Mouse (Mus musculus) urinary bladder, postnatal 4 days (tissue): ENCODE measurements around the gene Ccdc57.
A peak's percentile ranks its signal among the peaks of the same experiment; 100 is the strongest.

Source experiments
- DNase-seq, 2 experiments: peaks; one replicate each; pipeline ENCODE4 v3.0.0; 2021 to 2022; ENCODE audit warnings: low spot score in 2 of 2

Ccdc57 gene

DNA sequence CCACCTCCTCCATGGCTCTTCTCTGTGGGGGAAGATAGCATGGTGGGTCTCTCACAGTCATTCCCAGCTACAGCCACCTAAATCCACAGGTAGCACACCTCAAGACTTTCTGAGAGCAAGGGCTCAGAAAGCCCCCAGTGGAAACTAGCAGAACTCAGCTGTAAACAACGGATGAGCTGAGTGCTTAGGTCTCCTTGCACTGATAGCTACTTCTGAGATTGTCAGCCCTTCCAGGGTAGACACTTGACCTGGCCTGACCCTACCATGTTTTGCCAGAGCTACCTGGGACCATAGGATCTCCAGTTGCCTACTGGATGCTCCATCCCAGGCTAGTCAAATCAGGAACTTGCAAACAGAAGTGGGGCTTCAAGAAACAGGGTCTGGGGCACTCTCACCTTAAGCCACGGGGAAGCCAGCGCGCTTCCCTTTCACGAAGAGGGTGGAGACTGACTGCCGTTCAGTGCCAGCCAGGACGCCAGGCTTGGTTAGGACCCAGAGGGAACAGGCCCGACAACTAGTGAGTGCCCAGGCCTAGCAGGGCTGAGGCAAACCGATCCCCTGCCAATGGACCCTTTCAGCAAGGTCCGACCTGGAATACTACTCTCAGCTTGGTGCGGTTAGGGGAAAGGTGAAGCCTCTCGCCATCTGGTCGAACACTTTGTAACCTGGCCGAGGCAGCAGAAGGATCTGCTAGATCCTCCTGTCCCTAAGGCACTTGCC, 109.7 kb downstream of the Ccdc57 start:
- DNase-seq = peak in 1 of 2 experiments; percentile 60

DNA sequence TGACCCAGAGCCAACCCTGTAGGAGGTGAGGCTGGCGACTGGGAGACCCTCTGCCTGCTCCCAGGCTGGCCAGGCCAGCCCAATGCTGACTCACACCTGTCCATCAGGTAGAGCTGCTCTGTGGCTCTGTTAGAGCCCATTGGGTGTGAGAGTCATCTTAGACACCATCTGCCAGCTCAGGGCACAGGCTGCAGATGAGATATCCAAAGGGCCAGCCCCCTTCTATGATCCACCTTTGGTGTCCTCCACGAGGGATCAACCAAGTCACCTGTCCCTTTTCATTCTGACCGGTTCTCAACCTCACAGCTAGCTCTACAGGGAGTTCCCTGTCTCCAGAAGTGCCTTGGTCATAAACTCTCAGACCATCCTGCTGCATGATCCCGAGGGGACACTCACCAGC, 110.4 kb downstream of the Ccdc57 start:
- DNase-seq = no peak

DNA sequence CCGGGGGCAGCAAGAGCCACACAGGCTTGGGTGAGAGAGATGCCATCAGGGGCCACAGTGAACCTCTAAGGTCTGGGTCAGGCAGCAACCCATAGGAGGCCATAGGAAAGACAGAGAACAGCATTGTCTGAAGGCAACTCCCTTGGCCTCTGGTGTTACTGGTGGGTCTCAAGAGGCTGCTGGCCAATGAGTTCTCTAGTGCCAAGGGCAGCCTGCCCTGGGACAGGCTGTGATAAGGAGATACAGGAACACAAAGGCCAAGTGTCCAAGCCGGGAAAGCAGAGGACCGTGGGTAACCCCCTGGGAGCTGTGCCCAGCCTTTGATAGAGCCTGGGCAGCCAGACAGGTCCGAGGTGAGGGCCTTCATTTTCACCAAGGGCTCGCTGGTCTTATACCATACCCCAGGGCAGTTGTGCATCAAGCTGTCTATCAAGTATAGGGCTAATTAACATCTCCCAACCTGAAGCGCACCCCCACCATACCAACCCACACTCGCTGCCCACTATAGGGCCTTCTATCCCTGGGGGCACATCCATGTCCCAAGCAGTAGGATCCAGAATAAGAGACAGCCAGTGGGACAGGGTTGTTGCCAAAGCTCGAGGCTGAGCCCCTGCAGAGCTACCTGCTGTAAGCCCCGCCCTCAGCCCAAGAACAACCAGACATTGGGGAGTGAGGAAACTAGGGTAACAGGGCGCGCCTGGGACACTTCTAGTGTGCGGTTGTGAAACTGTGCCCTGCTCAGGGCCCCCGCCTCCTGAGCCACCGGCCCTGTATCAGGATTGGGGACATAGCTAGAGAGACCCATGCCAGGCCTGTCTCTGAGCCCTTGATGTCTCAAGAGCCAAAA, 111.4 kb downstream of the Ccdc57 start:
- DNase-seq = no peak

DNA sequence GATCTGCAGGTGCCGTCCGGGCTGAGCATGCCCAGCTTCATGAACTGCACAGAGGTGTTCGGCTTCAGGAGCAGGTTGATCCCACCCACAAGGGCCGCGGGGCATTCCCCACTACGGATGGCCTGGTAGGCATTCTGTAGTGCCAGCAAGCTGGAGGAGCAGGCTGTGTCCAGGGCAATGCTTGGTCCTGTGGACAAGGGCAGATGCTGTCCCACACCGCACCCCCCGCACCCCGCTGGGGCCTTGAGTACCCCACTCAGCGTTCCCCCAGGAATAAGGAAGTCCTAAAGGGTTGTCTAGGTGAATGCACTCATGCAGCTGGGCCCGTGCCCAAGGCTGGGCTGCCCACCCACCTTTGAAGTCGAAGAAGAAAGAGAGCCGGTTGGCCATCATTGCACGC, 112.1 kb downstream of the Ccdc57 start:
- peak in 1 of 2 experiments; percentile 57 for DNase-seq

DNA sequence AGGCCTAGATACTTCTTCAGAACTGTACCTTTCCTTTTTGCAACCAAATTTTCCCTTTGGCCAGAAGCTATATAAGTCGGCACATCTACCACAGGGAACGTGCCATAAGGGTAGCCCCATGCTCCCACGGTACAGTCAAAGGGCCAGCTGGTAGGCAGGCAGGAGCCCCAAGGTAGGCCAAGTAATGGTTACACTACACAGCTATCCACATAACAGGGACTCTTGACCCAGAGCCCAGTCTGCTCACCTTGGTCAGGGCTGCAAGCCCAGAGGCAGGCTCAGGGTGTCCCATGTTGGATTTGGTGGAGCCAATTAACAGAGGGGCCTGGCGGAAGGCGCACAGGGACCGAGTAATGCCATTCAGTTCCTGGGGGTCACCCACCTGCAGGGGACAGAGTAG, 113.1 kb downstream of the Ccdc57 start:
- DNase-seq = no peak

DNA sequence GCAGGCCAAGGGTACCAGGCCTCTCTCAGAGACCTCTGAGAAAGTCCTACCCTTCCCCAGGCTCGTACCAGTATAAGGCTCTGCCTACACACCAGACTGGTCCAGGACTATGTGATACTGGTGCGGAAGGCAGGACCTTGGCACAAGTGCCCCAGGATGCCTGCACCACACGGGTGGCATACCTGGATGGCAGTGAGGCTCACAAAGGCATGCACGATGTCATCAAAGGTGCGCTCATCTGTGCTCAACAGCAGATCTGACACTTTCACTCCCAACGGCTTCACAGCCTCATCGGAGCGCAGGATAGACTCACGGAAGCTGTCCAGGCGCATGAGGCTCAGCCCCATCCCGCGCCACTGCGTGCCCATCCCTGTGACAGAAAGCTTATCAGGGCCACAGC, 114.4 kb downstream of the Ccdc57 start:
- DNase-seq = no peak

DNA sequence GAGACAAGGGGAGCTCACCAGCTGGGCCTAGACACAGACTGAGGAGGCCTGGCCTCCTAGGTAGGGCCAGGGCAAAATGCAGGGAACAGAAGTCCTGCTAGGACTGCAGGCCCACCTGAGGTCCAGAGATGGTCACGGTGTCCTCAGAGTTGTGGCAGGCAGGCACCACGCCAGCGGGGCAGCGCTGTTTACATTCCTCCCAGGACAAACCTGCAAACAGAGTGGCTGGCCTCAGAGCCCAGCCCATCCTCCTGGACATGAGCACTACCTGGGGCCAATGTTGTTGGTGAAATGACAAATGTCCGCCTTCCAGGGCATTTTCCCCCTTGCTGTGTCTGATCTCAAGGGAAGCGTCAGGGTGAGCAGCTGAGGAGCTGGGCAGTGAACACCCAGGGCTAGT, 115.3 kb downstream of the Ccdc57 start:
- DNase-seq = no peak

DNA sequence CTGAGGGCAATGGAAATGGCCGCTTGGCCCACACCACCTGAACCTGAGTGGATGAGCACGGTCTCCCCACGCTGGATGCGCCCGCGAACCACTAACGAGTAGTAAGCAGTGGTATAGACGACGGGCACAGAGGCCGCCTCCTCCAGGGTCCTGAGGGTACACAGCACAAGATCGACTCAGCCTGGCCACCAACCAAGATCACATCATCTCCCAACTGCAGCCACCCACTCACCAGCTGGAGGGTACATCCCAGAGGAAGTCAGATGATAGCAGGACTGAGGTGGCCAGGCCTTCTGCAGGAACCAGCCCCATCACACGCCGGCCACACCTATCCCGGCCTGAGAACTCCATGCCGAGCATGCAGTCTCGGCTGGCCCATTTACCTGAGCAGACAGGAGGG, 120.6 kb downstream of the Ccdc57 start:
- no peak for DNase-seq

DNA sequence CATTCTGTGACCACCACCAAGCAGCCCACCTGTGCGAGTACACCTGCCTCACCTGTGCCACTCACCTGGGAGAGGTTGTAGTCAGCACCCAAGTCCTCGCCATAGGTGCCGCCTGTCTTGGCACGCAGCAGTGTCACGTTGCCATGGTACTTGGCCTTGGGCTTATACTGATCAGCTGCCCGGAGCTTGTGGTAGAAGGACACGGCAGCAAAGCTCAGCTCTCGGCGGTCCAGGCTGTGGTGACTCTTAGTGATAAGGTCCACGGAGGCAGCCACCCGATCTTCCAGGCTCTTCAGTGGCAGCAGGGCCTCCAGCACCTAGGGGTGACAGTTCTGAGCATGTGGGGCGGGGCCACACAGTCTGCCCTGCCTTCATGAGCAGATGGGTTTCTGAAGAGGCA, 124.7 kb downstream of the Ccdc57 start:
- DNase-seq = no peak

DNA sequence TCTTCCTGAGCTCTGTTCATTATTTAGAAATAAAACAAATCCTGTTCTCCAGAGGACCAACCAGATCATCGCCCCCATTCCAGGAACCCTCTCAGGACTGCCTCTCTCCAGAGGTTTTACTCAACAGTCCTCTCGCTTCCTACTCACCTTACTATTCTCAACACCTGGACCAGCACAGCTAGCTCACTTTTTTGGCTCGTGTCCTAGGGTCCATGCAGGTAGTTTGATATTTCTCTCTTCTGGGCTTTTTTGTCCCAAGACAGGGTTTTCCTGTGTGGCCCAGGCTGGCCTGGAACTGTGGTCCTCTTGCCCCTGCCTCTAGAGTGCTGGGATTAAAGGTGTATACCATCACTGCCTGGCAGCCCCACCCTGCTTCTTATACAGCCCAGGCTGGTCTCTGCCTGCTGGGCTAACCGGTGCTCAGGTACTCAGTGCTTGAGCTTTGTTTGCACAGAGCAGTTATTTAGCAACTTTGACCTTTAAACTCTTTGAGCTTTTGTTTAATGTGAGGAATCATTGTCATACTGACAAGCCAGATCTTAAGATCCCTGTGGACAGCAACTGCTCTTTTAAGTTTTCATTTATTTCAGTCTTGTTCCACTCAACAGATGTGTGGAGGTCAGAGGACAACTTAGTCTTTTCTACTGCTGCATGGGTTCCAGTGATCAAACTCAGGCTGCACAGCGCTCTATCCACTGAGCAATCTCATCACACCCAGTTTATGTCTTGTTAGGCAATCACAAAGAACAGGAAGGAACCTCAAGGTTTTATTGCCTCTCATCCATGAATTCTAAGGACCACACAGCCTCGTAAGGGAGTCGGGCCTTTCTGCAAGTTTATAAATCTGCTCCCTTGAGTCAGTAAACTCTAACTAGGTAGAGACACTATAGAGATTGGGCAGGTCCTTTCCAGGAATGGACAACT, 127.0 kb downstream of the Ccdc57 start:
- DNase-seq = no peak

DNA sequence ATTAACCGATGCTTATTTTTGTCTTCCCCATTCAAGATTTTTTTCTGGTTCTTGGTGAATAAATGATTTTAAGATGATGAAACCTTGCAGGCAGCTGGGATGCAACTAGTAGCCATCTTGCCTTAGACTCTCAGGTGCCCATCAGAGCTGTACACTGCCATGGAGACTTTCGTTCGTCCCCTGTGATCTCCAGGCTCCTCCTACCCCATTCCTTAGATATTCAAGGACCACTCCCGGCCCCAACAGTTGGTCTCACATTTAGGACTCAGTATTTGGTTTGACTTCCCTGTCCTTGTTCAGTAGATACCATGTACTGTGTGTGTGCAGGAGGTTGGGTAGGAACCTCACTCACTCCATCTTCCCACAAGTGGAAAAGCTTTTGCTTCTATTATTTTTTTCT, 127.9 kb downstream of the Ccdc57 start:
- no peak for DNase-seq

DNA sequence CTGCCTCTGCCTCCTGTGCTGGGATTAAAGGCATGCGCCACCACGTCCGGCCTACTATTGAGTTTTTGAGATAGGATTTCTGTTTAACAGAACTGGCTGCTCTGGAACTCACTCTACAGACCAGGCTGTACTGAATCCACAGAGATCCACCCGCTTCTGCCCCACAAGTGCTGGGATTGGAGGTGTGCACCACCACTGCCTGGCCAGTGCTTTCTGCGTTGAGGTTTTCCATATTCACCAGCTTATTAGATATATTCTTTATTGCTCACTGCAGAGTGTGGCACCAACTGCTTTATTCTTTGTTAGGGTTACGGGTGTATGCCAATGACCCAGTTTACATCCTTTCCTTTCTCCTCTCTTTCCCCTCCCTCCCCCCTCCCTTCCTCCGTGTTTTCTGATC, 128.4 kb downstream of the Ccdc57 start:
- no peak for DNase-seq

DNA sequence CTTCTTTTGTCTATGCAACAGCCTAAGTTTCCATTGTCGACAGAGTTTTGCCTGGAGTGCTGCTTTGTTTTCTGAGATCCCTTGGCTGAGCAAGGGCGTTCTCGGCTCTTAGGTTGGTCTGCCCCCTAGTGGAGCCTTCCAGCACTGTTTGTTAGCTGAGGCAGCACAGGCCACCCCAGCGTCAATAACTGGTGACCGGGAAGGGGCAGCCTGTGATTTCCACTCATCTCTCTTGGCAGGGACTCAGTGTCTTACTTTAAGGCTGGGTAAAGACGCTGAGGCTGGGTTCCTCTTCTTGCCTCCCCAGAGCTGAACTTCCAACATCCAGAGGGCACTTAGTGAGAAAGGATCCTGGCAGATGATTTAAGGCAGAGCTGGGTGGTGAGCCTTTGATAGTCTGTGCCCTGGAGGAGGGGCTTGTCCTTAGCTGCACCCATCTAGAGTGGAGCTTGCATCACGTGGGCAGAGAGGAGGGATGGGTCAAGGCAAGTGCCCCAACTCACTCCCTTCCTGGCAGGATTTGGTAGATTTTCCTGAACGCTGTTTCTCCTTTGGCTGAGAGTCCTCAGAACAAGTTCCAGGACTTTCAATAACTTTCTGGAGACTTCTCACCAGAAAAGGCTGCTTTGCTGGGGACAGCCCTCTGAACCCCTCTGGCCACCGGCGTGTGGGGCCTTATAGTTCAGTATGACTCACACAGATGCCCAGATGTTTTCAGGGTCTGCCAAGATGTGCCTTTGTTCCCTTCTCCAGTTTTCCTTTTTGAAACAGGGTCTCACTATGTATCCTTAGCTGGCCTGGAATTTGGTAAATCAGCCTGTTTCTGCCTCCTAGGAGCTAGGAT, 132.4 kb downstream of the Ccdc57 start:
- DNase-seq = peak; percentile 81 to 92

DNA sequence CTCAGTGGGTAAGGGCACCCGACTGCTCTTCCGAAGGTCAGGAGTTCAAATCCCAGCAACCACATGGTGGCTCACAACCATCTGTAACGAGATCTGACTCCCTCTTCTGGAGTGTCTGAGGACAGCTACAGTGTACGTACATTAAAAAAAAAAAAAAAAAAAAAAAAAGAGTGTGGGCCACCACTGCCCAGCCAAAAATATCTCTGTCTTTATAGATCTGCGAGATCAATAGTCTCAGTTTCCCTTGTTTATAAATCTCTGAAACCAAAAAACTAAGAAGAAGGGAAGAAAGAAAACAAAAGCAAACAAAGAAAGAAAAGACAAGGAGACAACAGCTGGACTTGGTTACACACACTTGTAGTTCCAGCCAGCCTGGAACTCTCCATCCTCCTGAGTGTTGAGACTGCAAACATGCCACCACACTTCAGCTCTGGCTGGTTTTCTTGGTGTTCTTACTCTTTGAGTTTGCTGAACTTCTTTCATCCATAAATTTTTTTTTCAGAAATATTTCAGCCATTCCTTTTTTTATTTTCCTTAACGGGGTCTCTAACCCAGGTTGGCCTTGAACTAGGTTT, 133.3 kb downstream of the Ccdc57 start:
- no peak for DNase-seq

DNA sequence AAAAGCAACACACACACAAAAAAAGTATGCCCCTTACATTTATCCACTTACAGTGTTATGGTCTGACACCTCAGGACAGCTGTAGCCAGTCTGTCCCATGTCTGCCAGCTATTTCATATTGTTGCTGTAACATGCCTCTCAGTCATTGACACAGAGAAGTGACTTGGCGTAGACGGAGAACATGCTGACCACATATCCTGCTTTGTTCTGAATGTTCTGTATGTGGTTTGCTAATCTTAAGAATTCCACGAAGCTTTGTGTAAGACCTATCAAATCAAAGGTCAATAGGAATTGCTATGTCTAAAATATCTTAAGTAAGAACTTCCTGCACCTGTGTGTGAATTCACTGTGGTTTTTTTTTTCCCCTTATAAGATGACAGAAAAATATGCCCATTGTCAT, 134.4 kb downstream of the Ccdc57 start:
- DNase-seq = no peak

DNA sequence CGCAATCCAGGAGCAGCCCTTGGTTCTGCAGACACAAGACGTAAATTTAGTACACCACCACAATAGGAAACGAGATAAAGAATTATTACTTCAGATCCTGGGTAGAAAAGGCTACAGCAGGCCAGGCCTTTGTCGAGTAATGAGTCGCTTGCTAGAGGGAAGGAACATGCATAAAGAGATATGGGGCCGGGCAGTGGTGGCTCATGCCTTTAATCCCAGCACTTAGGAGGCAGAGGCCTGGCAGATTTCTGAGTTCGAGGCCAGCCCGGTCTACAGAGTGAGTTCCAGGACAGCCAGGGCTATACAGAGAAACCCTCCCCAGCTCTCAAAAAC, 136.1 kb downstream of the Ccdc57 start:
- DNase-seq = no peak

DNA sequence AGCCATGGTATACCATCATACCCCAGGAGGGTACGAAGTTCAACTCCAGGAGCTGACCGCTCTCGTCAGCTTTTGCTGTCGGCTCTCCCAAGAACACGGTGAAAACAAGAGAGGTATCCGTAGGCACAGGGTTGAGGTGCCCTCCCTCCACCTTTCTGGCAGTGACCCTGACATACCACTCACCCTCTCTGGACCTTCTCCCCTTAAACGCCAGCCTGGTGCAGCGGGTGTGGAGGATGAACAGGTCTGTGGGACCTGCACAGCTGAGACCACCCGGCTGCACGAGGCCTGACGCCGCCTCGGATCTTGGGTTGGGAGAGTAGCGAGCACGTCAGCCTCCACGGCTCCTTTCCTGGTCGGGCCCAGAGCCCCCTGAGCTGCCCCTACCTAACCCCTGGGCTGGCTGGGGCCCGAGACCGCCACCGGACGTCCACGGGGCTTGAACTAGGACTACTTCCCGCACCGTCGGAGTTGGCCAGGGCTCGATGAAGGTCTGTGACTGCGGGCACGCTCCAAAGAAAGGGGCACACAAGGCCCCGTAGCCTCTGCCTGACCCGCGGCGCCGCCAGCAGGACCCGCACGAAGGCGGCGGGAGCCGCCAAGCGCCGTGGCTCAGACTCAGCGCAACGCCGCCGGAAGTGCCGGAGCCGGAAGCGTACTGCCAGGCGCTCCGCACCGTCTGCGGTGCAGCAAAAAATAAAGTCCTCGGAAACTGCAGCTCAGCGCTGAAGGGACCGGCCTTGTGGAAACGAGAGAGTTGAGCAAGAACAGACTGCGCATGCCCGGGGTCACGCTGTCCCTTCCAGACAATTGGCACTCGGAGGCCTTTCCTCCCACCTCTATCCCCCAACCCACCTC, 136.7 kb downstream of the Ccdc57 start, which contains the start of gene Dus1l:
Dus1l (minus strand) TSS at position 648 of the 858 bp plus-strand sequence.
- DNase-seq = peak; percentile 96 to 97

DNA sequence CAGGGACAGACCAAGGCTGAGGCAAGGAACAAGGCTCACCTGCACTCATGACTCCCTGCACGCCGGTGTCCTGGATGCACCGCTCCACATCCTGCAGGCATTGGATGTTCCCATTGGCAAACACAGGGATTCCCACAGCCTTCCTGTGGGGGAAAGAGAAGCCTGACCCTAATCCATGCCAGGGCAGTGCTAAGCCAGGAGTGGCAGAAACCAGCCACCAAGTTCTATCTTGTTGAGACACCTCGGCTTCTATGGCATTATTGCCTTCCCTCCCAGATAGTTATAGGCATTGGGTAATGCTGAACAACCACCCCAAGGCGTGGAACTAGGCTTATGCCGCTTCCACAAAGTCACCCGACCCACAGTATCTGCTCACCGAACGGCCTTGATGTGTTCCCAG, 140.0 kb downstream of the Ccdc57 start:
- DNase-seq = no peak

DNA sequence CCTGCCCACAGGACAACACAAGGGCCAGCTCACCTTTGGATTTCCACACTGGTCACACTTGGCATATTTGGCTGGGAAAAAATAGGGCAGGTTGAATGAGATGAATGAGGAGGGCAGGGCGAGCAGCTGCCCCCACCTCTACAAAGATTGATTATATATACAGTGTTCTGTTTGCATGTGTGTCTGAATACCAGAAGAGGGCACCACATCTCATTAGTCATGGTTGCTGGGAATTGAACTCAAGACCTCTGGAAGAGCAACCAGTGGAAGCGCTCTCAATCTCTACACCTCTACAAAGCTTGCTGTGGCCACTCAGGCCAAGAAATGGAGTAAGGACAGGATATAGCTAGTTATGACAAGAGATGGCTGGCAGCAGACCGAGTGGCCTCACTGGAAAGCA, 142.9 kb downstream of the Ccdc57 start:
- no peak for DNase-seq

DNA sequence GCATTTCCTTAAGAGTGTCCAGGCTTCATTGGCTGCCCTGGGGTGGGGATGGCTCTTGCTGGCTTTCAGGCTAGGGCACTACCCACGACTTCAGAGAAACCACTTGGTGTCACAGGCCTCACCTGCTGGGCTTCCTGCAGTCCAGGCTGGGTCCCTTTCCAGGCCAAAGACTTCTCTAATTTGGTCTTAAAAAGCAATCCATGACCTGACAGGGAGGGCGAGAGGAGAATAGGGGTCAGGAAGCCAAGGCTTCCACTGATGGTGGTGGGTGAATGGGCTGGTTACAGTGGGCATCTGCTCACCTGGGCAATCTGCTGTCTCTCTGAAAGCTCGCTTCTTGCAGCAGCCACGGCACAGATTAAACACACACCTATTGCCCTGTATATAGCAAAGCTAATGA, 143.3 kb downstream of the Ccdc57 start:
- no peak for DNase-seq
